Mouse (Mus musculus) leukemia stem cell, adult 10-12 weeks (primary cell): ENCODE data around the gene Capsl. TPM values are rescaled to one million over a fixed set of nuclear protein-coding genes. Genes with fewer than 3 reads are reported as not detected.

Source experiments
- polyA plus RNA-seq: library from polyadenylated mRNA; stranded (reverse); fragments of >175 nt; gene quantifications from 2 replicates; pipeline ENCODE4 v1.2.3, GENCODE M21; 2012; ENCODE audit warnings: low replicate concordance

Capsl gene
- polyA plus RNA-seq: not detected in 2 replicates

DNA sequence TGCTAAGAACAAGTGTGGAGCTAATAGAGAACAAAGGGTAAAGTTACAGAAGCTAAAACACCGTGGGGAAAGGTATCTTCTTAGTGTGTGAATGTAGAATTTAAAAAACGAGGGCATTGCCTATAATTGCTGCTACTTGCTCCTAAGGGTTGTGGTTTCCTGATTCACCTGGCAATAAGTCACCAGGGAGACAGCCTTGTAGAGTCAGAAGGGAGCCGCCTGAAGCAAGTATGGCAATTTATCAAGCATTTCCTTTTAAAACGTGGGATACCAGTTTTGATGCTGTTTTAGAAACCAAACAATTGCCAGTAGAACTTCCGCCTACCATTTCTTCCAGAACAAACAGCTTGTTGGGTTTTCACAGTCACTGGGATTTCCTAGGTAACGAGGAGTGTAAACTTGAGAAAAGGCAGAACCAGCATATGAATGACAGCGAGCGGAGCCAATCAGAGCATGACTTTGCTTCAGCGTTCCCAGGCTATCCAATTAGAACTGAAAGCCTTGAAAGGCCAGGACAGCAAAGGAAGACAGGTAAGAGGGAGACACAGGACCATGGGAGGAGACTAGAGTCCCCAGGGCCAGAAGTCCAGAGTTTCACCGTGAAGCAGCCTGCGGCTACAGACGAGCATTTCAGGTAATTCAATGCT is at the start of gene Capsl:
Gene Capsl (plus strand): TSS at position 495 of the 647 bp plus-strand sequence.

Other genes starting within 250 kb of the Capsl start
- not detected in 2 replicates for gene Ugt3a1, start 159.1 kb upstream of the Capsl start, polyA plus RNA-seq
- not detected in 2 replicates for gene Ugt3a2, start 100.5 kb upstream of the Capsl start, polyA plus RNA-seq
- gene Il7r, start 94.1 kb downstream of the Capsl start, polyA plus RNA-seq: 0.20 and 0.35 TPM in 2 replicates